Mouse (Mus musculus) layer of hippocampus, adult 18-20 months (tissue): ENCODE measurements around the gene Gpr63. TPM values are rescaled to one million over a fixed set of nuclear protein-coding genes. Genes with fewer than 3 reads are reported as not detected.
"Not testable (repeated sequence)": the region's sequence is repeated elsewhere in the genome, so short reads cannot be mapped to it uniquely, and the experiment has no call there.

Experiments
- DNase-seq, 2 experiments: peaks; one replicate each; pipeline ENCODE4 v3.0.0; 2022; ENCODE audit warnings: low spot score in 2 of 2
- total RNA-seq, 2 experiments: library from RNA; stranded (reverse); gene quantifications; 2 replicates each; pipeline ENCODE4 v1.2.3; 2021

Gpr63 gene
- total RNA-seq, 2 experiments from 2014 or later: 38.6 to 39.5 TPM

- DNase-seq: not testable (repeated sequence)
These were observed 89.3 kb downstream of the Gpr63 start for GRCm38 (mm10) chr4:25055541-25055940.

Other genes with a start within 250 kb of the Gpr63 start
- 10 to 100 TPM; 15.5 to 16.2 TPM for gene Klhl32, start 115.3 kb upstream of the Gpr63 start, total RNA-seq
- gene Ndufaf4, start 68.3 kb upstream of the Gpr63 start, total RNA-seq: 10 to 100 TPM; 40.3 to 42.4 TPM